Mouse (Mus musculus): ENCODE data around the gene Golph3.

The Golph3 gene

GRCm38 (mm10) chr15:12321091-12321787 lies at the start of gene Golph3:
TSS of gene Golph3 (plus strand) at chr15:12321450.
- peak; percentile 92 for DNase-seq (ENCODE audit: low spot score)

DNA sequence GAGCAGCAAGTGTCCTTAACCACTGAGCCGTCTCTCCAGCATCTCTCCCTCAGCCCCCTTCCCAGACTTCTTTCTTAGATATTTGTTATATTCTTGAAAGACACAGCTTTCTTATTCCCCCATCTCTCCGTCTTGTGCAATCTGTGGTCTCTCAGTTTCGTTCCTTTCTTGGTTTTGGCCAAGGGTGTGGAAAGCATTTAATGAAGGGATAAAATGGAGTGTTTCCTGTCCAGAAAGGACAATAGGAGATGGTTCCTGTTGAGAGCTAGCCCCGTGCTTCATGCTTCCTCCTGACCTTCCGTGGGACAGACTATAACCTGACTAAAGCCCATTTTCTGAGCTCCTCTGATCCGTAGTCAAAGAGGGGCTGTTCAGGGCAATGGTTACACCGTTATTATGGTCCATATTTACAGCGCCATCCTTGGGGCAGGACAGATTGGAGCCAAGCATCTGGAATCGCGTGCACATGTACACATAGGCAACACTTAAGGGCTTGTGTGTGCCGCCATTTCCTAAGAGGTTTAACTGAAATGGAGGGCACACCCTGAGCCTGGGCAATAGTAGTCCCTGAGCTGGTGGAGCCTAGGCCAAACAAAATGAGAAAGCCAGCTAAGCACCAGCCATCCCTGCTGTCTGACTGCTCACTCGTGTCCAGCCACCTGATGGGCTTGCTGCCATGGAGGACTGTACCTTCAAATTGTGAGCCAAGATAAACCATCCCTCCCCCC lies 47.8 kb upstream of the Golph3 start:
- no peak for DNase-seq (ENCODE audit: low spot score)

GRCm38 (mm10) chr15:12274053-12274769 lies 47.0 kb upstream of the Golph3 start:
- DNase-seq (ENCODE audit: low spot score), result no peak

DNA sequence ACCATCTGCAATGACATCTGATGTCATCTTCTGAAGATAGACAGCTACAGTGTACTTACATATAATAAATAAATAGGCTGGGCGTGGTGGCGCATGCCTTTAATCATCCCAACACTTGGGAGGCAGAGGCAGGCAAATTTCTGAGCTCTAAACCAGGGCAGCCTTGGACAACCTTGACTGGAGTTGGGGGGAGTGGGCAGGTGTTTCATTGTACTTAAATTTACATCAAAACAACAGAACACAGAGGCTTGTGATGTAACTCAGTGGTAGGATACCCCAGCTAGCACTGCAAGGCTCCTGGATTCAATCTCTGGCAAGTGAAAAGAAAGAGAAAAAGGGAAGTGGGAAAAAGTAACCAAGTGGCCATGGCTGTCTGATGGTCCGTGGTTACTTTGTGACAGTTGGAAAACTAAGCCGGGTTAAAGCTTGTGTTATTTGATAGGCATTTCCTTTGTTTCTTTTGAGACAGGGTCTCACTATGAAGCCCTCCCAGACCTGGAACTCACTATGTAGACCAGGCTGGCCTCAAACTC lies 46.1 kb upstream of the Golph3 start:
- DNase-seq (ENCODE audit: low spot score), result no peak

DNA sequence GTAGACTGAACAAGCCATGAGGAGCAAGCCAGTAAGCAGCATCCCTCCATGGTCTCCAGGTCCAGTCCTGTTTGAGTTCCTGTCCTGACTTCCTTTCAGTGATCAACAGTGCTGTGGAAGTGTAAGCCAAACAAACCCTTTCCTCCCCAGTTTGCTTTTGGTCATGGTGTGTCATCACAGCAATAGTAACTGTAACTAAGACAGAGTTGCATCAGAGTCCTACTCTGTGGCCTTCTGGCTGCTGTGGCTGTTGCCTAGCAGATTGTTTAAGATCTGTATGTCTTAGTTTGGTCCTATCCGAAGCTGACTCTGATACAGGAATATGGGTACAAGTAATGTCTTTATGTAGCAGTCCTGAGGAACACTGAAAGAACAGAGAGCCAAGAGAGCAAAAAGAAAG lies 41.4 kb upstream of the Golph3 start:
- no peak for DNase-seq (ENCODE audit: low spot score)

DNA sequence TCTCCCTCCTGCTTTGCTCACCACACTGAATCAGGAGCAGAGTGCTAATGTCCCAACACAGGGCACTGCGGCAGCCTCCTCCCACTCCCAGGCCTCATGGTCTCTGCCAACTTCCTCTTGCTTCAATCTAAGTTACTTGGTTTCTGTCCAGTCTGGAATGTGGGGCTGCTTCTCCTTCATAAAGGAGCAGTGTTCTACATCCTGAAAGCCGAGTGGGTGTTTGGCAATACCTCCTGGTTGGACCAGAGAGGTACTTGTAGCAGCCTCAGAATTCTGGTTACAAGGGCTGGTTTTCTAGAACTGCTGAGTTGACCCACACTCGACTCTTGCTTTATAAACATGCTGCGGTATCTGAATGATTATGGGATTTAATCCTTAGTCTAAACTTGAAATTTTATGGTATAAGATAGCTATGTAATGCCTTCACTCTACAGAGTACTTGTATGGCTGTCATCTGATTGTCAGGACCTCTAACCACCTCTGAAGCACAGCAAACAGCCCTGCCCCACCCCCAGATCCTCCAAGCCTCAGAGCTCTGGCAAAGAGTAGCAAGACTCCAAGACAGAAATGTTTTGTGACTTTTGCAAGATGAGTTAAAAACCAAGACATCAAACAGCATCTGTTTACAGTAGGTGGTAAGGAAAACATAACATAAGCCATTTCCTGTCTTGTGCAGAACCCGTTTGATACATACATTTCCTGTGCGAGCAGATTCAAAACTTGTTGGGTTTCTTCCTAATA lies 36.3 kb upstream of the Golph3 start:
- DNase-seq (ENCODE audit: low spot score), result no peak

DNA sequence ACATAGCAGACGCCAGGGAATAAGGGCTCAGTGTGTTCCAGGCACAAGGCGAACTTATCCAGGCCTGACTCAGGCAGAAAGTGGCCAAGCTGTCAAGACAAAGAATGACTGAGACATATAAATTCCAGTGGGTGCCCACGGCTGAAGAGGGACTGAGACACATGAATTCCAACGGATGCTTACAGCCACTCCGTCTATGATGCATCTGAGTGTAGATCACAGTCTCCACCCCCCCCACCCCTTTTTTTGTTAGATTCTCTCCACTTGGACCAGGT lies 35.8 kb upstream of the Golph3 start:
- no peak for DNase-seq (ENCODE audit: low spot score)

DNA sequence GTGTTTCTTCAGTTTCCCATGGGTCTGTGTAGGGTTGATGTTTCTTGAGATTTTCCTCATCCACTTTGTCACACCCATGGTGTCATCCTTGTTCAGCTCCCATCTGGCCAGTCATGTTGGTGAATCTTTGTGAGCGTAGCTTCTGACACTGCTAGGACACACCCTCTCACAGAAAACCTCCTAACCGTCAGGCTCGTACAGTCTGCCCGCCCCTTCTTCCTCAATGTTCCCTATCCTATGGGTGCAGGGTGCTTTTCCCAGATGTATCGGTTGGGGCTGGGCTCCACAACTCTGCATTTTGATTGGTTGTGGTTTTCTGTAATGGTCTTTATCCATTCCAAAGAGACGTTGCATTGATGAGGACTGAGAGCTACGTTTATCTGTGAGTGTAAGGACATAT lies 30.9 kb upstream of the Golph3 start:
- no peak for DNase-seq (ENCODE audit: low spot score)

DNA sequence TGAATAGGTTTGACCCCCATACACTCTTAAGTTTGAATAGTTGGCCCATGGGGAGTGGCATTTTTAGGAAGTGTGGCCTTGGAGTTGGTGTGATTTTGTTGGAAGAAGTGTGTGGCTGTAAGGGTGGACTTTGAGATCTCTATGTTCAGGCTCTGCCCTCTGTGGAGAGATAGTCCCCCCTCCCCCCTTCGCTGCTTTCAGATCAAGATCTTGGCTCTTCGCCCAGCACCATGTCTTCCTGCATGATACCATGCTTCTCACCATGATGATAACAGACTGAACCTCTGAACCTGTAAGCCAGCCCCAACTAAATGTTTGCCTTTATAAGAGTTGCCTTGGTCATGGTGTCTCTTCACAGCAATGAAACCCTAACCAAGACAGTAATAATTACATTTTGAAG lies 29.5 kb upstream of the Golph3 start:
- DNase-seq (ENCODE audit: low spot score), result no peak

DNA sequence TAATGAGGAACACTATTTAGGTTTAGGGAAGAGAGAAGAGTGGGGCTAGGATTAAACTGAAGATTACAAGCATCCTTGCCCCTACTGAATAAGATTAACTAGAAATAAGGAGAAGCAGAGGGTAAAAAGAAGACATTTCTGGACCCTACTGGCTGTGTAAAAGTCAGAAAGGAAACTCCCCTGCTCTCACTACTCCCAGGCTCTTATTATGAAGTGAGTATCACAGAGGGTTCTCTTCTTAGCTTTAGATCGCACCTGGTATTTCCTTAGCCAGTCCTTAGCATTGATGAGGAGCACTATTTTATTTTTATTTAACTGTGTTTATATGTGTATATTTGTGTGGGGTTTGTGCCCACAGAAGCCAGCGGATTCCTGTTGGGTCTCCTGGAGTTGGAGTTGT lies 25.0 kb upstream of the Golph3 start:
- no peak for DNase-seq (ENCODE audit: low spot score)

DNA sequence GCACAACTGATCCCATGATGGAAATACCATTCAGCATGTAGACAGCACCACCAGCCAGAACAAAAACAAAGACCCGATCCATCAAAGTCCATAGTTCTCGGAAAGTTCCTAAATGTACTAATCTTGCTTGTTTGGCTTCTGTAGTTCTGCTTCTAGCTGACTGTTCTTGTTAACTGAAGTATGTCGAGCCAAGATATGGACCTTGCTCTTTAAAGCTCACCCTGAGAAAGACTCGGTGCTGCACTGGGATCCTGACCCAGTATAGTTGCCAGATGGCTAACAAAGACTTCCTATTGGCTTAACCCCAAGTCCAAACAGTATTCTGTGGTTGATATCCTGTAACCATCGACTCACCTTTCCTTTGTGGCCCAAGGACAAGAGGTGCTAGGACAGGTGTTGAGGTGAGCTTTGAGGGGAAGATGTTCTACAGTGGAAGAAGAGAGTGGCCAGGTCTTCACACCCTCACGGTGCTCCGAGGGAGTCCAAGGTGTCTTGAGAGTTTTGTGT lies 23.0 kb upstream of the Golph3 start:
- no peak for DNase-seq (ENCODE audit: low spot score)

DNA sequence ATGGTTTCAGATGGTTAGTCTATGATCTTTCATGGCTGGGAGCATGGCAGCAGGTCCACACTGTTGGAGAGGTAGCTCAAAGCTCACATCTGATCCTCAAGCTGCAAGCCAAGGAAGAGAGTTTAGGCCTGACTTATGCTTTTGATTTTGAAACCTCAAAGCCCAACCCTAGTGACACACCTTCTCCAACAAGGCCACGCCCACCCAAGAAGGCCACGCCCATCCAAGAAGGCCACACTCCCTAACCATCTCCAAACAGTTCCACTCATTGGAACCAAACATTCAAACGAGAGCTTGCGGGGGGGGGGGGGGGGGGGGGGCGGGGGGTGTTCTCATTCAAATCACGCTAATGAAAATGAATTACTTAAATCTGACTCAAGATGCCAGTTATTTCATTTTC lies 19.5 kb upstream of the Golph3 start:
- no peak for DNase-seq (ENCODE audit: low spot score)

- no peak for DNase-seq (ENCODE audit: low spot score)
Observed at GRCm38 (mm10) chr15:12306188-12307071, 14.8 kb upstream of the Golph3 start.

- DNase-seq (ENCODE audit: low spot score), result no peak
Observed at GRCm38 (mm10) chr15:12307114-12307513, 14.1 kb upstream of the Golph3 start.

DNA sequence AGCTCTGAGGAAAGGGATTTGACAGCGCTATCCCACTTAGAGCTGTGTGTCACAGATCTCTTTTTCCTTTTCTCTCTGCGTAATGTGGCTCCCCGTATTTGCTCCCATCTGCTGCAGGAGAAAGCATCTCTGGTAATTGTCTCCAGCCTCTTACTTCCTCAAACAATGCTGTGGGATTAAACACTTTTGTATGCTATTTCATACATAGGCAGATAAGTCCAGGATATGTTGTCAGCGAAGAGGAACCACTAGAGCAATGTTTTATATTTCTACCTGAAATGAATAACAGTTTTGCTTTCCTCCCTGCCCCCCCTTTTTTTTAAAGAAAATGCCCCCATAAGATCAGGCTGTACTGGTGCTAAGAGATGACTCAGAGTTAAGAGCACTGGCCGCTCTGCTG lies 12.7 kb upstream of the Golph3 start:
- DNase-seq (ENCODE audit: low spot score), result no peak

DNA sequence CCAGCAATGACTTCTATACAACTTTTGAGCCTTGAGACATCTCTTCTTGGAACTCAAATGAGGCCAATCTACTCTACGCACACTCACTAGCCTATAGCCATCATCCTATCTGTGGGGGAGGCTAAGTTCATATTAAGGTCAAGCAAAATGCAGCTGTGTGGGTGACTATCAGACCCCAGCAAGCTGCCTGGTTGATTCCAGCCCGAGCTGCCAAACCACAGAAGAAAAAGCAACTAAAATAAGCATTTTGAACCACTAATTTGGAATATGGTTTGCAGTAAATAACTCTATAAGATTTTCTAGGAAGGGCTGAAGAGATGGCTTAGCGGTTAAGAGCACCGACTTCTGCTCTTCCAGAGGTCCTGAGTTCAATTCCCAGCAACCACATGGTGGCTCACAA lies 10.6 kb upstream of the Golph3 start:
- no peak for DNase-seq (ENCODE audit: low spot score)

GRCm38 (mm10) chr15:12311465-12311864 lies 9.8 kb upstream of the Golph3 start:
- DNase-seq (ENCODE audit: low spot score), result no peak

GRCm38 (mm10) chr15:12313255-12313654 lies 8.0 kb upstream of the Golph3 start:
- no peak for DNase-seq (ENCODE audit: low spot score)

DNA sequence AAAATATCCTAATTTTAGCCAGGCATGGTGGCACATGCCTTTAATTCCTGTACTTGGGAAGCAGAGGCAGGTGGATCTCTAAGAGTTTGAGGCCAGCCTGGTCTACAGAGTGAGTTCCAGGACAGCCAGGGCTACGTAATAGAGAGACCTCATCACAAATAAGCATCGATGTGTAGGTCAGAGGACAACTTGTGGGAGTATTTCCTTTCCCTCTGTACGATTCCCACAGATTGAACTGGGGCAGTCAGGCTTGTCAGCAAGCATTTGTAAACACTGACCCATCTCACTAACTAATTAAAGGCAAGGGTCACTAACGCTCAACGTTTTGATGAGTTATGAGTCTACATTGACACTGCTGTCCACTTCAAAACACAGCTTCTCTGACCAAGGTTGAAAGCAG lies 6.7 kb upstream of the Golph3 start:
- DNase-seq (ENCODE audit: low spot score), result no peak

- no peak for DNase-seq (ENCODE audit: low spot score)
Observed at GRCm38 (mm10) chr15:12315996-12316395, 5.3 kb upstream of the Golph3 start.

GRCm38 (mm10) chr15:12317290-12317689 lies 4.0 kb upstream of the Golph3 start:
- DNase-seq (ENCODE audit: low spot score), result no peak
